Mouse (Mus musculus): ENCODE results near the gene Igflr1. TPM values are rescaled to one million over a fixed set of nuclear protein-coding genes. Genes with fewer than 3 reads are reported as not detected.

Gene Igflr1
- polyA plus RNA-seq, 1 experiment from 2014 or later = 3.0 TPM

DNA sequence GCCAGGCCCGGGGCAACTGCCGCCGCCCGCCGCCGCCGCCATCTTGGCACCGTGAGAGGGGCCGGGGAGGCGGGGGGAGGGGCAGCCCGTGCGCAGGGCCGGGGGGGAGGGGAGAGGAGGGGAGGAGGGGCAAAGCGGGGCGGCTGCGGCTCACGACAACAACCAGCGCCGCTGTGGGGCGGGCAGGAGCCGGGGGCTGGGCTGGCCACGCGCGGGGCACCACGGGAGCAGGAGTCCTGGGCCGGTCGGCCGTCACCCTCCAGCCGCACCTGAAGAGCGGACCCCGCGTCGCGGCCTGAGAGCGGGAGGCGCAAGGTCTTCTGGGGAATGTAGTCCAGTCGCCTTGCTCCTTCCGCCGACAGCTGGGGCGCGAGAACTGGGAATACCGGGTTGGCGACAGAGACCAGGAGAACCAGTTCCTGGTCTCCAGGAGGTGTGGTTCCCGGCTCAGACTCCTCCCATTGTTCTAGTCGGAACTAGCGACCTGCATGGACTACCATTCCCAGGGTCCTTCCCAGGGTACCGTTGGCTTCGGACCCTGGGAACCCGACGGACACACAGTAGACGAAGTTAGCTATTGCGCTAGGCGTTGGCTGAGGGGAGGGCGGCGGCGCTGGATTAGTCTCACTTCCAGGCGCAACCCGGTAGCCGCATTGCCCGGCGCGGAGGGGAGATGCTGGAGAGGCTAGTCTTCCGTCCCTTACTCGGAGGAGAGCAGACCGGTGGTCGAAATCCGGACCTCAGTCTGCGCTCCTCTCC is 23.6 kb downstream of the Igflr1 start, which contains the start of gene Kmt2b:
Gene Kmt2b (minus strand): TSS at position 51 of the 759 bp plus-strand sequence.
- ATAC-seq (ENCODE audit: insufficient read depth) = peak; percentile 97
- under 1% methylated on average over 49 of the region's 68 CpGs for WGBS

DNA sequence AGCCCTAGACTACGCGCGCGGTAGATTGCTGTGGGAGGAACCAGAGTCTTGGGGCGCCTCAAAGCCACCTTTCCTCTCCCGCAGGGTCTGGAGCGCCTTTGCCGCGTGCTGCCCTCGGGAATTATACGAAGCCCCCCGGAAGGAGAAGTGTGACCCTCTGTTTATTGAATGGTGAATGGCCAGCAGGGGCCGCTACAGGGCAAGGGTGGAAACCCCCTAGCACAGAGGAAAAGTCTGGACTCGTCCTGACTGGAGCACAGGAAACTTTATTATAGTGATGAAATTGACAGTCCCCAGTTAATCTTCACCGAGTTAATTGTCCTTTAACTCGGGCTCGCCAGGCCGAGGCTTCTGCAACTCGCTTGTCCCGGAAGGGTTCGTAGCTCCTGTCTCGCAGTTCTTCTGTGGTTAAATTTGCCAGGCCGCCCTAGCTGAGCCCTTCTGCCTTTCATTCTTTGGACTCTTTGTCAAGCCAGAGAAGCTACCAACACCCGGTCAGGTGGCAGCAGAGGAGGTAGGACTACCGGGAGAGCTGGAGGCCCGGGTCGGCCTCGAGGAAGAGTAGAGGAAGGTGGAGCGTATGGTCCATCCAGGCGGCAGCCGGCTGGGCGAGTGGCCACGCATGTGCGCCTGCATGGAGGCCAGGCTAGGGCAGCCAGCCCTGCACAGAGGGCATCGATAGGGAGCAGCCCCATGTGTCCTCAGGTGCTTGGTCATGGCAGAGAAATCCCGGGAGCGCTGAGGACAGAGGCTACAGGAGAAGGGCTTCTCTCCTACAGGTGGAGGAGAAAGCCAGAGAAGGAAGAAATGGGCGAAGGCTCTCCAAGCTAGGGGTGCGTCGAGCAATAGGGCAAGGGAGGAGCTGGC is 24.4 kb downstream of the Igflr1 start:
- H3K27me3 ChIP-seq (ENCODE audit: insufficient read depth, low read length) = no peaks in the 10 kb centered on the region
- H3K4me1 ChIP-seq (ENCODE audit: insufficient read depth) = 0 out of 2 replicates have a peak, but pooled peaks cover 3% of the 10 kb centered on the region
- DNase-seq (peak; percentile 96), ATAC-seq (ENCODE audit: insufficient read depth) (peak; percentile 67)
- peak overlapping the region; percentile 94 for H3K4me3 ChIP-seq (ENCODE audit: low read depth, low read length)
- TF ChIP-seq CTCF (IDR thresholded peaks at IDR 0.05; ENCODE audit: low read depth) = peak; percentile 95
- no peaks in the 10 kb centered on the region for H3K9me3 ChIP-seq (ENCODE audit: low read depth, low read length)
- peak overlapping the region; percentile 82 for H3K4me2 ChIP-seq
- 25% methylated on average over 40 of the region's 40 CpGs for WGBS
- peaks cover 21% of the 10 kb centered on the region for H3K36me3 ChIP-seq (ENCODE audit: insufficient read depth)
- H3K9ac ChIP-seq = peak overlapping the region; percentile 59
- peak overlapping the region; percentile 93 for H3K27ac ChIP-seq (ENCODE audit: low read depth)

More for the DNA sequence above, 23.6 kb downstream of the Igflr1 start, which contains the start of gene Kmt2b:
- TF ChIP-seq CTCF (IDR thresholded peaks at IDR 0.05; ENCODE audit: low read depth) = no peak
- Histone ChIP-seq H3K36me3 (ENCODE audit: insufficient read depth) (peaks cover 30% of the 10 kb centered on the region), H3K4me3 (ENCODE audit: low read depth, low read length) (peak within 1 kb of the TSS; percentile 94), H3K4me1 (ENCODE audit: insufficient read depth) (0 out of 2 replicates have a peak, but pooled peaks cover 3% of the 10 kb centered on the region), H3K27ac (ENCODE audit: low read depth) (peak within 1 kb of the TSS; percentile 93), H3K9ac (peak within 1 kb of the TSS; percentile 98), H3K27me3 (ENCODE audit: insufficient read depth, low read length) (no peaks in the 10 kb centered on the region), H3K4me2 (peak within 1 kb of the TSS; percentile 82), H3K9me3 (ENCODE audit: low read depth, low read length) (no peaks in the 10 kb centered on the region)
- peak; percentile 98 for DNase-seq

DNA sequence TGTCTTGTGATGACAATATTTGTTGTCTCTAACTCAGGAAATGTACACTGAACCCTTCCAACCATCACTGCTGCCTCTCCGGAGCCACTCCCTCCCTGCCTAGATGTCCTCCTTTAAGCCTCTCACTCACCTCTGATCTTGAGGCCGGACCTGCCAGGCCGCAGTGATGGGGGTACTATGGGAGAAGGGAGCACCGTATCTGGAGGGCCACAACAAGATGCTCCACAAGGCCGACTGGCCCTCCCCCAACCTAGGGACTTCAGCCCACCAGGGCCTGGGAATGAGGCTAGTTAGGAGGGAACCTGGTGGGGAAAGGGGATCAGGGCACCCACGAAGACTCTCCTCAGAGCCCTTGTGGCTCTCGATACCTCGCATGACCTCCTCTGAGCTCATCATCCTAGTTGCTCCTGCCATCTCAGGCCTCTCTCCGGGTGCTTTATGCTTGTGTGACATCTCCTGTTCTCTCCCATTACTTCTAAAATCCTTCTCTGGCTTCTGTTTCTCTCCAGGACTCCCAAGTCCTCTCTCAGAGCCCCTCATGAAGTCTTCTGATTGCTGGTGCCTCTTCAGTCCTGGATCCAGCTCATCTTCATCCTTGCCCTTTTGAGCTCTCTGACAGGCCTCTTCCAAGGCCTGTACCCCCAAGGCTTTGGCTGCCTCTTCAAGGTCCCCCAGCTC is 25.8 kb downstream of the Igflr1 start:
- DNase-seq = no peak
- H3K4me2 ChIP-seq = no peak overlapping the region
- no peak for ATAC-seq (ENCODE audit: insufficient read depth)
- WGBS = 80% methylated on average over 9 of the region's 9 CpGs
- H3K36me3 ChIP-seq (ENCODE audit: insufficient read depth) = peaks cover 7% of the 10 kb centered on the region
- no peaks in the 10 kb centered on the region for H3K9me3 ChIP-seq (ENCODE audit: low read depth, low read length)
- H3K9ac ChIP-seq = no peak overlapping the region
- no peak for TF ChIP-seq CTCF (IDR thresholded peaks at IDR 0.05; ENCODE audit: low read depth)
- 0 out of 2 replicates have a peak, but pooled peaks cover 3% of the 10 kb centered on the region for H3K4me1 ChIP-seq (ENCODE audit: insufficient read depth)
- no peaks in the 10 kb centered on the region for H3K27me3 ChIP-seq (ENCODE audit: insufficient read depth, low read length)
- H3K27ac ChIP-seq (ENCODE audit: low read depth) = no peak overlapping the region
- no peak overlapping the region for H3K4me3 ChIP-seq (ENCODE audit: low read depth, low read length)

DNA sequence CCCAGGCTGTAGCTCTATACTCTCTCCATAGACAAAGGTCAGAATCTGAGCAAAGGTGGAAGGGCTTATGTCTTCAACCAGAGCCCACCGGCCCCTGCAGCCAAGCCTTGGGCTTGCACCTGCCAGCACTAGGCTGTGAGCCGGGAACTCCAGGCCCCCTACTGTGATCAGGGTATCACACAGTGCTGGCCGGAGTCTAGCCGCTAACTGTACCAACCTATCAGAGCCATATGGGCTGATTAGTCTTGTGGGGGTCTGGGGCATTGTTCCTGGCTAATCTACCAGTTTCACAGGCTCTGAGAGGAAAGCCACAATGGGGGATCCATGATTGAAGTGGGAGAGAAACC is 26.4 kb downstream of the Igflr1 start:
- TF ChIP-seq CTCF (IDR thresholded peaks at IDR 0.05; ENCODE audit: low read depth) = no peak
- no peak for ATAC-seq (ENCODE audit: insufficient read depth)
- DNase-seq = no peak
- peaks cover 2% of the 10 kb centered on the region for H3K36me3 ChIP-seq (ENCODE audit: insufficient read depth)
- H3K4me2 ChIP-seq = no peak overlapping the region
- no peak overlapping the region for H3K9ac ChIP-seq
- H3K4me1 ChIP-seq (ENCODE audit: insufficient read depth) = 0 out of 2 replicates have a peak, but pooled peaks cover 3% of the 10 kb centered on the region
- H3K4me3 ChIP-seq (ENCODE audit: low read depth, low read length) = no peak overlapping the region
- 57% methylated on average over 4 of the region's 4 CpGs for WGBS
- H3K27ac ChIP-seq (ENCODE audit: low read depth) = no peak overlapping the region
- H3K27me3 ChIP-seq (ENCODE audit: insufficient read depth, low read length) = no peaks in the 10 kb centered on the region
- H3K9me3 ChIP-seq (ENCODE audit: low read depth, low read length) = no peaks in the 10 kb centered on the region

DNA sequence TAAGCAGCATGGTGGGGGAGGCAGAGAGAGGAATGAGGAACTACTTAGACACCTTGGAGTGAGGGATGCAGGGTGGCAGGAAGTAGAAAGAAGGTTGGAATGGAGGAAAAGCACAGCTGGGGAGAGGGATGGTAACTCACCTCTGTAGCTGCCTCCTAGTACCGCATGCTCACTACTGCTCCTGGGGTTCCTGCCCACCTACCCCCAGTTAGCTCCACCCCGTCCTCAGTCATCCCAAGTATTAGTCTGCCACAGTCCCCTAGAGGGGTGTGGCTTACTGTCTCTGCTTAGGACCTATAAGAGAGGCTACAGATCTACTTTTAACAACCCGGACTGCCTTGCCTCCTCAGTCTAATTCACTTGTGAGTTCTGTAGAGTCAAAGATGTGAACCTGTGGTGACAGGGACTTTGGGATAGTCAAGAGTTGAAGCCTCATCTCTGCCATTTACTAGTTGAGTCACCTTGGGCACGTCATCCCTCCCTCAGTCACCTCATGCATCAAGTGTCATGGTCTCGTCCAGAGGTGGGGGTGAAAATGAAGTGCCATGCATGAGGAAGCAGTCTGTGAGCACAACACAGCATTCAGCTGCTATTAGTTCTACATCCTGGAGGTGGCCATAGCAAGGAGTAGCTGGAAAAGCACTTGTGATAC is 27.7 kb downstream of the Igflr1 start:
- Histone ChIP-seq H3K4me3 (ENCODE audit: low read depth, low read length) (no peak overlapping the region), H3K4me1 (ENCODE audit: insufficient read depth) (0 out of 2 replicates have a peak, but pooled peaks cover 3% of the 10 kb centered on the region), H3K9me3 (ENCODE audit: low read depth, low read length) (no peaks in the 10 kb centered on the region), H3K36me3 (ENCODE audit: insufficient read depth) (no peaks in the 10 kb centered on the region), H3K9ac (no peak overlapping the region), H3K27ac (ENCODE audit: low read depth) (no peak overlapping the region), H3K4me2 (no peak overlapping the region), H3K27me3 (ENCODE audit: insufficient read depth, low read length) (no peaks in the 10 kb centered on the region)
- ATAC-seq (ENCODE audit: insufficient read depth) (no peak), DNase-seq (no peak)
- TF ChIP-seq CTCF (IDR thresholded peaks at IDR 0.05; ENCODE audit: low read depth) = no peak
- 32% methylated on average over 5 of the region's 5 CpGs for WGBS
